Mouse (Mus musculus): Measurements from ENCODE around the gene Capzb. TPM values are rescaled to one million over a fixed set of nuclear protein-coding genes. Genes with fewer than 3 reads are reported as not detected.

The Capzb gene
- total and polyA plus RNA-seq, 2 experiments from 2014 or later = 108 to 309 TPM

DNA sequence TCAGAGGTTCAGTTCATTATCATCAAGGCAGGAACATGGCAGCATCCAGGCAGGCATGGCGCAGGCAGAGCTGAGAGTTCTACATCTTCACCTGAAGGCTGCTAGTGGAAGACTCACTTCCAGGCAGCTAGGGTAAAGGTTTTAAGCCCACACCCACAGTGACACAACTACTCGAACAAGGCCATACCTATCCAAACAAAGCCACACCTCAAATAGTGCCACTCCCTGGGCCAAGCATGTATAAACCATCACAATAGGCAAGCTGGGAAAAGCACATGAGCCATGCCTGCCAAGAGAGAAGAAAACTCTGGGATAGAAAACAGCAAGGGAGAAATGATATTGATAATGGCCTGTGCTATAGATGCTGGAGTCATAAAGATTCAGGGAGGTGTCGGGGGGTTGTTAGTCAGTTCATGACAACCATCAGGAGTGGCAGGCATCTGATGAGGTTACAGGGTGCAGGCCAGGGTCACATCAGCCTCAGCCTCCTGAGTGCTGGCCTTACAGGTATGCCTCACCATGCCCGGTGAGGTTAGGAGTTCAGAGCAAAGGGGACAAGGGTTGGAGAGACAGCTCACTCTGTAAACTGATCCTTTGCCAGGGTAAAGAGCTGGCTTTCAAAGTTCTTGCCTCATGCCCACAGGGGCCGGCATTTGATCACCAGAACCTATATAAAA lies 6.8 kb upstream of the Capzb start:
- Histone ChIP-seq H3K9ac (replicated peaks; ENCODE audit: low read length, poor library complexity, severe bottlenecking) (no peak overlapping the region), H3K4me3 (ENCODE audit: low read depth, low read length) (no peak overlapping the region), H3K4me1 (ENCODE audit: insufficient read depth, low read length) (no peaks in the 10 kb centered on the region), H3K4me2 (ENCODE audit: low read depth, low read length, poor library complexity, severe bottlenecking) (no peak overlapping the region), H3K9me3 (ENCODE audit: low read length) (no peaks in the 10 kb centered on the region), H3K27ac (ENCODE audit: low read depth, low read length) (no peak overlapping the region), H3K27me3 (ENCODE audit: insufficient read depth, low read length) (no peaks in the 10 kb centered on the region), H3K36me3 (ENCODE audit: insufficient read depth, low read length) (no peaks in the 10 kb centered on the region)
- DNase-seq (ENCODE audit: low spot score) = no peak
- TF ChIP-seq CTCF (IDR thresholded peaks at IDR 0.05) = no peak
- no peak for ATAC-seq (ENCODE audit: low FRiP score)
- WGBS = 89% methylated on average over 5 of the region's 5 CpGs

DNA sequence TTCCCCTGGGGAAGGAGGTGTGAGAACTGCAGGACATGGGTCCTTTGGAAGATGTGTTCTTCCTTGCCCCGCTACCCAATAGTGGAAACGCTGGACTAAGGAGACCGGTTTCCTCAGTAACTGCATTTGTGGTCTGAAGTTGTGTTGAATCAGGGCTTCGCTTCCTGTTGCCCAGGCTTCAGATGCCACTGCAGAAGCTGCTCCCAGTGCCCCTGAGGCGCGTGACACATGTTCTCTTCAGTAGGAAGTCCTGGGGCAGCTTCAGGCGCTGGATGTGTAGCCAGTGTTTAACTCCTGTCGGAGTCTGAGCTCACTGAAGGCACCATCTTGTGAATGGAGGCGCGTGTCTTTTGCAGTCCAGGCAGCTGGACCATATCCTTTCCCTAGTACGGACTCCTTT lies 4.8 kb upstream of the Capzb start:
- DNase-seq (ENCODE audit: low spot score) (no peak), ATAC-seq (ENCODE audit: low FRiP score) (no peak)
- Histone ChIP-seq H3K27ac (ENCODE audit: low read depth, low read length) (no peak overlapping the region), H3K4me3 (ENCODE audit: low read depth, low read length) (no peak overlapping the region), H3K9ac (replicated peaks; ENCODE audit: low read length, poor library complexity, severe bottlenecking) (no peak overlapping the region), H3K9me3 (ENCODE audit: low read length) (no peaks in the 10 kb centered on the region), H3K4me1 (ENCODE audit: insufficient read depth, low read length) (peaks cover 7% of the 10 kb centered on the region; the same call in 1 of the 2 replicates), H3K4me2 (ENCODE audit: low read depth, low read length, poor library complexity, severe bottlenecking) (no peak overlapping the region), H3K36me3 (ENCODE audit: insufficient read depth, low read length) (no peaks in the 10 kb centered on the region), H3K27me3 (ENCODE audit: insufficient read depth, low read length) (no peaks in the 10 kb centered on the region)
- no peak for TF ChIP-seq CTCF (IDR thresholded peaks at IDR 0.05)
- 86% methylated on average over 11 of the region's 11 CpGs for WGBS

DNA sequence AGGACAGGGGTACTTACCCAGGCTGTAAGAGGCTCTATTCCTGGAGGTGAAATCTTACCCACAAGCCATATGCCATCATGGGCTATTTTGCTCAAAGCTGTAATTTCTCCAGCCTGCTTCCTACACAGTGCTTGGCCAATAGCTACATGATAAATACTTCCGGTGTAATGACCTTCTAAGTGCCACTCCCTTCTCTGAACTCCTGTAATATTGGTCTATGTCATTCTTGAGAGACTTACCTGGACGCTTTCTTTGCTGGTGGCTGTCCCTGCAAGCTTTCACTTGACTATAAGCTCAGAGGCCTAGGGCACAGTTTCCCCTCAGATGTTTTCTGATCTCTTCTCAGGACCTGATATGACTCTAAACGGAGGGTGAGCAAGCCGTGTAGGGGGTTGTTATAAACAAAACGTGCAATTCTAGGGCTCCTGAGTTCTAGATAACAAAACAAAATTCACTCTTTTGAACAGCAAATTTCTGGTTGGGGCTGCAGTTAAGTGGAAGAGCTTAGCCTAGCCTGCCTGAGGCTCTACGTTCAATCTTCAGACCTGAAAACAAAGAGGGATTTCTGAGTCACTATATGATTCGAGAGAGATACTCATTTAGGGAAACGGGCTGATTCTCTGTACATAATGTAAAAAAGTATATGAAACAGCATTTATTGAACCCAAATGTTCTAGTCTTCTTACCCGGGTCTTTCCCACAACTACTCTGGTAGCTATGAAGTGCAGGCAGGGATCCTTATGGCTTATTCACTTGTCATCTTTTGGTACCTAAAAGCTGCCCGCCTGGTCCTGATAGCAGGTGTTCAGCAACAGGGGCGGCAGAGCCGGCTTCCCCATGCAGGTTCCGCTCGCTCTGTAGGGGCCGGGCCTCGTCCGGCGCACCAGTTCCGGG lies 847 bp upstream of the Capzb start:
- no peak for DNase-seq (ENCODE audit: low spot score)

DNA sequence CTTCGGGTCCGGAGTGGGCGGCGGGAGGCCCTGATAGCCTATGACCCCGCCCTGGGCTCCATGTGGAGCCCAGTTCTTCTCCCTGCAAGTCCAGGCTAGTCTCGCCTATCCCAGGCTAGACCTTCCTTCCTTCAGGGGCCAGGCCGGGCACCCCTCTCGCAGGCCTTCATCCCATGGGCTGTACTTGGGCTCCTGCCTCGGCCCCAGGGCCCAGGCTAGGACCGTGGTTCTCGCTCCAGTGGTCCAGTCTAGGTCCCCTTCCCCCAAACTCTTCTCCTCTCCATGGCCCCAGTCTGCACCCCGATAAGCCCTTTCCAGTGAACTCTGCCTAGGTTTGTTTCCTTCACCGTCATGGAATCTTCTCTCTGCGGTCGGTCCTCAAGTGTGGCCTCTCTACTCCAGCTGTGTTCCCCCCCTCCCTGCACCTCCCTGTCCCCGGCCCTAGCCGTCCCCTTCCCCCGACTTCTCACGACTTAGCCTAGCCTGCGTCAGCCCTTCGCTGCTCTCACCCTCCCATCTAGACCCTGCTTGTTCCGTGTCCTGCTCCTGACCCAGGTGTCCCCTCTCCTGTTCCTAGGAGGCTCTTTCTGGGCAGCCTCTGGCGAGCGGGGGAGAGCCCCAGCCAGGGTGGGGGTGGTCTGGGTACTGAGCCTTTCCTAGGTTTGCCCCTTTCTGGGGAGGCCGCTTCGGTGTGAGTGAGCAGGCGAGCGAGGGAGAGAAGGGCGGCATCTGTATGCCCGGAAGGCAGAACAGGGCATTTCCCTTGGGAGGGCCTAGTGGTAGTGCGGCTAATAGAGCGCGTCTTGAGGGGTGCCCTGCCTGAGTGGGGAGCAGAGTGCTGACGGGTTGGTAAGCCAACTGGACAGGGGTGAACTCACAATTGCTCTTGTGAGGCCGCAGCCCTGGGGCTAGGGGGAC lies 736 bp downstream of the Capzb start:
- peak overlapping the region; percentile 96 for H3K4me3 ChIP-seq (ENCODE audit: low read depth, low read length)
- TF ChIP-seq CTCF (IDR thresholded peaks at IDR 0.05) = no peak
- DNase-seq (ENCODE audit: low spot score) = no peak
- peak overlapping the region; percentile 98 for H3K4me2 ChIP-seq (ENCODE audit: low read depth, low read length, poor library complexity, severe bottlenecking)
- WGBS = 10% methylated on average over 33 of the region's 35 CpGs
- no peaks in the 10 kb centered on the region for H3K36me3 ChIP-seq (ENCODE audit: insufficient read depth, low read length)
- peaks cover 16% of the 10 kb centered on the region for H3K4me1 ChIP-seq (ENCODE audit: insufficient read depth, low read length)
- no peaks in the 10 kb centered on the region for H3K9me3 ChIP-seq (ENCODE audit: low read length)
- ATAC-seq (ENCODE audit: low FRiP score) = peak; percentile 32; the same call in 1 of the 2 replicates
- no peaks in the 10 kb centered on the region for H3K27me3 ChIP-seq (ENCODE audit: insufficient read depth, low read length)
- peak overlapping the region; percentile 91 for H3K27ac ChIP-seq (ENCODE audit: low read depth, low read length)
- peak overlapping the region; percentile 90 for H3K9ac ChIP-seq (replicated peaks; ENCODE audit: low read length, poor library complexity, severe bottlenecking)

More for the DNA sequence above, 847 bp upstream of the Capzb start:
- H3K4me3 ChIP-seq (ENCODE audit: low read depth, low read length) = peak overlapping the region; percentile 96
- peak overlapping the region; percentile 98 for H3K4me2 ChIP-seq (ENCODE audit: low read depth, low read length, poor library complexity, severe bottlenecking)
- ATAC-seq (ENCODE audit: low FRiP score) = no peak
- peak overlapping the region; percentile 90 for H3K9ac ChIP-seq (replicated peaks; ENCODE audit: low read length, poor library complexity, severe bottlenecking)
- H3K27ac ChIP-seq (ENCODE audit: low read depth, low read length) = peak overlapping the region; percentile 91
- TF ChIP-seq CTCF (IDR thresholded peaks at IDR 0.05) = no peak
- H3K36me3 ChIP-seq (ENCODE audit: insufficient read depth, low read length) = no peaks in the 10 kb centered on the region
- H3K27me3 ChIP-seq (ENCODE audit: insufficient read depth, low read length) = no peaks in the 10 kb centered on the region
- no peaks in the 10 kb centered on the region for H3K9me3 ChIP-seq (ENCODE audit: low read length)
- WGBS = 18% methylated on average over 19 of the region's 19 CpGs
- H3K4me1 ChIP-seq (ENCODE audit: insufficient read depth, low read length) = peaks cover 16% of the 10 kb centered on the region

DNA sequence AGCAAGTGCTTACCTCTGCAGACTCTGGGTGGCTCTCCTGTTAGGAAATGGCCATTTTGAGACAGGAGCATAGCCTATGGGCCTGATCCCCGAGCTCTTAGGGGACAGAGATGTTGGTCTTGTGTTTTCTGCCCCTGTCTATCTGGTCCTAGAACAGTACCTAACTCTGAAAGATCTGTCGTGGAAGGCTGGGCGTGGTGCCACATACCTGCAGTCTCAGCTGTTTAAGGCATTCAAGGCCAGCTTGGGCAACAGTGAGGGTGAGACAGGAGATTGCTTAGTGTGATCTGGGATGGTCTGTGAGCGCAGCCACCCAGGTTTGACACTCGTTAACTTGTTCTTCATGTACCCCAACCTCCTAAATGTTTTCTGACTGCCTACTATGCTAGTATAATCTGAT lies 2.4 kb downstream of the Capzb start:
- Histone ChIP-seq H3K4me2 (ENCODE audit: low read depth, low read length, poor library complexity, severe bottlenecking) (no peak overlapping the region), H3K9me3 (ENCODE audit: low read length) (no peaks in the 10 kb centered on the region), H3K27ac (ENCODE audit: low read depth, low read length) (no peak overlapping the region), H3K36me3 (ENCODE audit: insufficient read depth, low read length) (0 out of 2 replicates have a peak, but pooled peaks cover 3% of the 10 kb centered on the region), H3K9ac (replicated peaks; ENCODE audit: low read length, poor library complexity, severe bottlenecking) (no peak overlapping the region), H3K27me3 (ENCODE audit: insufficient read depth, low read length) (no peaks in the 10 kb centered on the region), H3K4me3 (ENCODE audit: low read depth, low read length) (no peak overlapping the region), H3K4me1 (ENCODE audit: insufficient read depth, low read length) (peaks cover 16% of the 10 kb centered on the region)
- TF ChIP-seq CTCF (IDR thresholded peaks at IDR 0.05) = no peak
- ATAC-seq (ENCODE audit: low FRiP score) (no peak), DNase-seq (ENCODE audit: low spot score) (no peak)
- 85% methylated on average over 5 of the region's 5 CpGs for WGBS

All from midbrain, postnatal 0 days (tissue).